Mouse (Mus musculus) embryonic fibroblast, embryonic 13.5 days (primary cell): ENCODE results near the gene Tex29. TPM values are rescaled to one million over a fixed set of nuclear protein-coding genes. Genes with fewer than 3 reads are reported as not detected.

Source experiments
- H3K27ac ChIP-seq: 2 replicates; pipeline ENCODE4 v1.5.1; 2012; ENCODE audit warnings: low read length, control low read depth, inconsistent platforms; ENCODE audit not compliant: insufficient read depth
- H3K4me1 ChIP-seq: 2 replicates; pipeline ENCODE4 v1.6.1; 2011; ENCODE audit warnings: low read length; ENCODE audit not compliant: control insufficient read depth, insufficient read depth
- H3K4me3 ChIP-seq: 2 replicates; pipeline ENCODE4 v1.5.1; 2011; ENCODE audit warnings: mild to moderate bottlenecking, control low read depth, low read length; ENCODE audit not compliant: insufficient read depth
- CTCF ChIP-seq: IDR thresholded peaks from 2 replicates; pipeline ENCODE4 v1.5.1; 2011; ENCODE audit warnings: mild to moderate bottlenecking, control low read depth, low read length, moderate library complexity, borderline replicate concordance; ENCODE audit not compliant: insufficient read depth
- POLR2A ChIP-seq: IDR thresholded peaks from 2 replicates; pipeline ENCODE4 v1.6.1; 2011; ENCODE audit warnings: low read depth, mild to moderate bottlenecking, control low read depth, low read length, moderate library complexity
- polyA plus RNA-seq: library from polyadenylated mRNA; stranded (reverse); fragments of >200 nt; gene quantifications from 2 replicates; pipeline ENCODE4 v1.2.4, GENCODE M21; 2011; ENCODE audit warnings: low read depth; ENCODE audit not compliant: missing spikeins, insufficient read length

The Tex29 gene
- polyA plus RNA-seq, 1 experiment: not detected

DNA sequence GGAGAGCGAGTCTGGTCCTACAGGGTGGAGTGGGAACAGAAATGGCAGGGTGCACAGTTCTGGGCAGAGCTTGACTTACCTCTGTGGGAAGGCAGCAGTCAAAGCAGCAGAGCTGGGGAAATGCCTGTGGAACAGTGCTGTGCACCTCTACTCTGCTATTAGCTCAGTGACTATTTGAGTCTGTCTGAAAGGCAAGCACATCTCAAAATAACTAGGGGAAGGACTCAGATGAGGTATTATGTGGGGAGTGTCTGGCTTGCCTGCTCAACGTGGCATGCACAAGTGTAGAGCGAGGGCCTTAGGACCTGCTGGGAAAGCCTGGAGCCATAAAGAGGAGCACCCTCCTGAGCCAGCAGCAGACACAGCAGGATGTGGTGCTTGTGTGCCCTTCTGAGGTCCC lies 32.9 kb upstream of the Tex29 start:
- Histone ChIP-seq H3K4me3 (no peak overlapping the region), H3K27ac (no peak overlapping the region), H3K4me1 (peaks cover 3% of the 10 kb centered on the region)
- TF ChIP-seq CTCF (no peak), POLR2A (no peak)

DNA sequence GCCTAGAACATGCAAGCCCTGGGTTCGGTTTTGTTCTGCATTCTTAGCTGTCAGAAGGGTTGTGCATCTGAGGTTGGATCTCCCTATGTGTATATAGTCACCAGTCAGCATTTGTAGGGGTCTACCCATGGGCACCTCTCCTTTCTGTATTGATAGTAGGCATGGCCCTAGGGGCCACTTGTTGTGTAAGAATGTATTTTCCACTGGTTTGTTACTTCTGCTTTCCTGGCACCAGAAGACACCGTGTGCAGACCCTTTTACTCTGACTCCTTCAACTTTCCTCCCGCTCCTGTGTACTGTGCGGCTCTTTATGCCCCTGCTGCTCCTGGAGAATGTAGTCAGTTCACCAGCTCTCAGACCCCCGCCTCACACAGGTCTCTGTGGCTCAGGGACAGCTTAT lies 32.2 kb upstream of the Tex29 start:
- Histone ChIP-seq H3K27ac (no peak overlapping the region), H3K4me3 (no peak overlapping the region), H3K4me1 (peaks cover 3% of the 10 kb centered on the region)
- TF ChIP-seq CTCF (no peak), POLR2A (no peak)

- no peak for TF ChIP-seq POLR2A
- Histone ChIP-seq H3K27ac (no peak overlapping the region), H3K4me1 (peaks cover 3% of the 10 kb centered on the region), H3K4me3 (no peak overlapping the region)
These were observed 29.8 kb upstream of the Tex29 start for GRCm38 (mm10) chr8:11810426-11810825.

GRCm38 (mm10) chr8:11813801-11814200 lies 26.5 kb upstream of the Tex29 start:
- H3K27ac ChIP-seq: no peak overlapping the region
- H3K4me1 ChIP-seq: no peaks in the 10 kb centered on the region
- no peak overlapping the region for H3K4me3 ChIP-seq
- TF ChIP-seq POLR2A (no peak), CTCF (no peak)

DNA sequence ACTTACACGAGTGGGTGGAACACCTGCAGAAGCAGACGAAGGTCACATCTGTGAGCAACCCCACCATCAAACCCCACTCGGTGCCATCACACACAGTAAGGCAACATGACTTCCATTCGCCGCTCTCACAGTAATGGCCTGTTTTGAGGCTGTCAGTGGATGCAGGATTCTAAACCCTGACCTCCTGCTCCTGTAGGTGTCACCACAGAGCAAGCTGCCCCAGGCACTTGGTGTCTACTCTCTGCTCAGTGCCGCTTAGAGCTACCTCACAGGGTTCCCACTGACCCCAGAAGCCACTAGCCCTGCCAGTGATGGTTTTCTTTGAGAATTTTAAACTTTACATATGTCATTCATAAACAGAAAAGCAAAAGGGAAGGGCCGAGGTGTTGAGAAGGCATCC lies 25.1 kb upstream of the Tex29 start:
- no peak overlapping the region for H3K27ac ChIP-seq
- no peak overlapping the region for H3K4me3 ChIP-seq
- no peak for TF ChIP-seq POLR2A
- 0 out of 2 replicates have a peak, but pooled peaks have one; percentile 23 for TF ChIP-seq CTCF
- H3K4me1 ChIP-seq: no peaks in the 10 kb centered on the region

DNA sequence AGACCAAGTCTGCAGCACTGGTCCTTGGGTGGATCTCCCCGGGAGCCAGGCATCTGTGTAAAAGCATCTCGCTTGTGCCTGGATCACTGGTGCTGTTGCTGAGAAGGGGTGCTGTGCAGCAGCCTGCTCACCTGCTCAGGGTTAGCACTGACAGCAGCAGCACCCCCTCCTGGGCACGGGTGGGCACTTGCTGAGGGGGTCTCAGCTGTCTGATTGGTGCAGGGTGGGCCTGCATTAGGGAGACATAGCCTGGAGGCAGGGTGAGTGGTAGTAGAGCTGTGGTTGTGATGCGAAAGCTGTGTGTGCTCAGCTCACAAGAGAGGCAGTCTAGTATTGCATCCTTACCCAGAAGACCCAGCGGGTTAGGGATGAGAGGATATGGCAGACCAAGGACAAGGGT lies 20.1 kb upstream of the Tex29 start:
- no peak overlapping the region for H3K27ac ChIP-seq
- H3K4me1 ChIP-seq: no peaks in the 10 kb centered on the region
- TF ChIP-seq POLR2A: no peak
- TF ChIP-seq CTCF: no peak
- no peak overlapping the region for H3K4me3 ChIP-seq

- no peaks in the 10 kb centered on the region for H3K4me1 ChIP-seq
- TF ChIP-seq POLR2A: no peak
- no peak for TF ChIP-seq CTCF
- no peak overlapping the region for H3K27ac ChIP-seq
- H3K4me3 ChIP-seq: no peak overlapping the region
These were observed 19.7 kb upstream of the Tex29 start for GRCm38 (mm10) chr8:11820568-11820967.

- H3K27ac ChIP-seq: no peak overlapping the region
- TF ChIP-seq POLR2A: no peak
- no peak for TF ChIP-seq CTCF
- no peak overlapping the region for H3K4me3 ChIP-seq
- H3K4me1 ChIP-seq: no peaks in the 10 kb centered on the region
These were observed 18.6 kb upstream of the Tex29 start for GRCm38 (mm10) chr8:11821451-11822206.

GRCm38 (mm10) chr8:11822550-11823060 lies 17.7 kb upstream of the Tex29 start:
- Histone ChIP-seq H3K4me3 (no peak overlapping the region), H3K27ac (no peak overlapping the region), H3K4me1 (no peaks in the 10 kb centered on the region)
- TF ChIP-seq CTCF: no peak
- TF ChIP-seq POLR2A: no peak

- Histone ChIP-seq H3K27ac (no peak overlapping the region), H3K4me1 (no peaks in the 10 kb centered on the region), H3K4me3 (no peak overlapping the region)
- no peak for TF ChIP-seq CTCF
- no peak for TF ChIP-seq POLR2A
These were observed 14.5 kb upstream of the Tex29 start for GRCm38 (mm10) chr8:11825756-11826155.
